13 mouse cellular contexts compared by ENCODE assay signal in the genomic region with DNA sequence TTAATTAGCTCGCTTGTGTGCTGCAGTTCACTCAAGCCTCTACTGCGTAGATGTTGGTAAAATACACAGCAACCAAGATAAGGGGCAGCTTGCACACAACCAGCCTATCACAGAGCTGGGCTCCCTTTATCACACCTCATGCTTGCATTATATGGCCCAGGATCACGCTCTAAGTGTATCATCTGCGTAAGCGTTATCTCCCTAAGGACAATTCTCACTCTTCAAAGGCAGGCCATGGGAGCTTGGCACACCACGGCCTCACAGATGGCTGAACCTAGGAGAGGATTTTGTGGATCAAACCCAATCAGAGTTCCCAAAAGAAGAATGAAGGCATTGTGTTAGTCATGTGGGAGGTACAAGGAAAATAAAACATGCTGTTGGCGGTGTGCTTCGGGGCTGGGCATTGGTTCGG. TPM values are rescaled to one million over a fixed set of nuclear protein-coding genes. Genes with fewer than 3 reads are reported as not detected.
DNase-seq lines count a peak whose midpoint lies in the region; ATAC-seq and TF ChIP-seq lines count a peak whose summit lies in the region.
"Had no signal": no experiment of that assay in that cellular context is flagged by ENCODE, and none has a peak within 500 bp of the region (broad histone marks: within the 10 kb centered on the region; RNA-seq: fewer than 3 reads in every experiment).

No protein-coding gene starts in this region.

- no peak overlapping the region for H3K4me2 ChIP-seq in liver, embryonic 16.5 days (ENCODE audit: low read depth, low read length)
- H3K4me2 ChIP-seq: forebrain, embryonic 13.5 days had no signal

- H3K27me3 ChIP-seq in G1E (ENCODE audit: insufficient read depth, low read length): no peaks in the 10 kb centered on the region
- H3K27me3 ChIP-seq in liver, embryonic 16.5 days (ENCODE audit: control insufficient read depth, insufficient read depth, low read depth, low read length): no peaks in the 10 kb centered on the region
- H3K27me3 ChIP-seq: forebrain, embryonic 13.5 days had no signal

- peaks cover 82% of the 10 kb centered on the region for H3K4me1 ChIP-seq in G1E (ENCODE audit: insufficient read depth, low read depth, low read length)
- H3K4me1 ChIP-seq in liver, embryonic 16.5 days (ENCODE audit: control insufficient read depth, low read depth, low read length): peaks cover 13% of the 10 kb centered on the region
- H3K4me1 ChIP-seq: forebrain, embryonic 13.5 days had no signal

- no peaks in the 10 kb centered on the region for H3K9me3 ChIP-seq in G1E (replicated peaks)
- no peaks in the 10 kb centered on the region for H3K9me3 ChIP-seq in liver, embryonic 16.5 days (replicated peaks; ENCODE audit: control insufficient read depth, low read length)
- H3K9me3 ChIP-seq: embryonic facial prominence, embryonic 10.5 days; forebrain, embryonic 13.5 days had no signal

- H3K27ac ChIP-seq in gastrocnemius, adult 2 months: peak overlapping the region; percentile 97
- H3K27ac ChIP-seq in liver, embryonic 16.5 days (ENCODE audit: low read length): no peak overlapping the region
- H3K27ac ChIP-seq: embryonic facial prominence, embryonic 10.5 days; forebrain, embryonic 13.5 days had no signal

- TF ChIP-seq CTCF in gastrocnemius, adult 2 months (IDR thresholded peaks at IDR 0.05): no peak
- no peak for TF ChIP-seq CTCF in G1E (IDR thresholded peaks at IDR 0.05; ENCODE audit: low read depth, low read length)

- ATAC-seq in G1E (ENCODE audit: extremely low read depth, insufficient number of reproducible peaks, low FRiP score, poor library complexity, severe bottlenecking): peak; percentile 52
- peak; percentile 44 for ATAC-seq in liver, embryonic 16.5 days (ENCODE audit: low read depth)
- ATAC-seq: forebrain, embryonic 13.5 days had no signal

- peak; percentile 39 for DNase-seq in gastrocnemius, adult 2 months
- no peak for DNase-seq in gastrocnemius, postnatal 25 days
- DNase-seq in G1E (ENCODE audit: low spot score) (peak; percentile 43), MN1 (ENCODE audit: low spot score) (no peak)
- peak; percentile 51 to 62 for DNase-seq in cerebellum, postnatal 14 days
- no peak for DNase-seq in ovary, adult 18-20 months (ENCODE audit: low spot score)
- DNase-seq in left cerebral cortex, postnatal 10 days (ENCODE audit: extremely low spot score in 1 of 2, low spot score in 2 of 2): no peak
- DNase-seq: lung, postnatal 14 days; right cerebral cortex, postnatal 4 days; thymus, adult 18-20 months had no signal

- H3K4me3 ChIP-seq in gastrocnemius, adult 2 months: peak overlapping the region; percentile 30
- H3K4me3 ChIP-seq in G1E (ENCODE audit: low read depth, low read length): no peak overlapping the region
- H3K4me3 ChIP-seq in liver, embryonic 16.5 days (ENCODE audit: low read depth, low read length): no peak overlapping the region
- H3K4me3 ChIP-seq: embryonic facial prominence, embryonic 10.5 days; forebrain, embryonic 13.5 days had no signal

- peaks cover 94% of the 10 kb centered on the region for H3K36me3 ChIP-seq in G1E (replicated peaks)
- no peaks in the 10 kb centered on the region for H3K36me3 ChIP-seq in liver, embryonic 16.5 days (ENCODE audit: control insufficient read depth, insufficient read depth)

- intact Hi-C loops in gastrocnemius, adult 2 months (cut with DNase I): no loop called here
- intact Hi-C loops in left cerebral cortex, postnatal 10 days (cut with DNase I): no loop called here

- H3K9ac ChIP-seq in liver, embryonic 16.5 days (ENCODE audit: low read depth, low read length): no peak overlapping the region
- H3K9ac ChIP-seq: forebrain, embryonic 13.5 days had no signal

- WGBS in liver, embryonic 16.5 days (ENCODE audit: insufficient replicate concordance): 43% methylated on average over 9 of the region's 9 CpGs

RNA-seq across cellular contexts. Expression of a gene that starts 17.4 kb away (rescaled TPM):
- total RNA-seq in gastrocnemius, adult 2 months (2021): 100 to 1,000 TPM; 243 to 313 TPM
- total RNA-seq in gastrocnemius, postnatal 25 days (2021): 100 to 1,000 TPM; 192 to 236 TPM
- 42.9 and 52.4 TPM in 2 replicates for total RNA-seq in G1E (2014; fragmentation: Nextera tagmentation)
- total RNA-seq in G1E (2017): 73.8 and 90.2 TPM in 2 replicates
- polyA plus RNA-seq in G1E (2012): 6.6 and 8.2 TPM in 2 replicates
- polyA plus RNA-seq in liver, embryonic 16.5 days (2015; fragmentation: Nextera tagmentation; extraction: Ambion mirVana): 5.0 and 6.4 TPM in 2 replicates
- 1 to 10 TPM; 3.6 to 4.5 TPM for total RNA-seq in left cerebral cortex, postnatal 10 days (2021)

RNA-seq across cellular contexts. Expression of a gene that starts 51.6 kb away (rescaled TPM):
- total RNA-seq in gastrocnemius, adult 2 months (2021): 10 to 100 TPM; 16.7 to 18.4 TPM
- 10 to 100 TPM; 17.2 to 19.3 TPM for total RNA-seq in gastrocnemius, postnatal 25 days (2021)
- total RNA-seq in G1E (2014; fragmentation: Nextera tagmentation) (32.3 and 35.0 TPM in 2 replicates), G1E (2017) (81.1 and 87.9 TPM in 2 replicates)
- polyA plus RNA-seq in G1E (2012): 58.8 and 76.8 TPM in 2 replicates
- polyA plus RNA-seq in liver, embryonic 16.5 days (2015; fragmentation: Nextera tagmentation; extraction: Ambion mirVana): 41.3 and 46.6 TPM in 2 replicates
- 10 to 100 TPM; 47.6 to 53.1 TPM for total RNA-seq in left cerebral cortex, postnatal 10 days (2021)

Comparison
In these comparisons a context has a peak if more than half of its experiments do, and no peak if none do; other contexts are left out.
1. DNase-seq: peak in gastrocnemius, adult 2 months (single experiment), G1E (single experiment) and cerebellum, postnatal 14 days (2 of 2); none in gastrocnemius, postnatal 25 days (single experiment), MN1 (single experiment), ovary, adult 18-20 months (single experiment) and left cerebral cortex, postnatal 10 days (0 of 2).
2. RNA of a gene that starts 17.4 kb away (total RNA-seq): 243 to 313 TPM in gastrocnemius, adult 2 months, 192 to 236 TPM in gastrocnemius, postnatal 25 days and 42.9 to 90.2 TPM in G1E; 3.6 to 4.5 TPM in left cerebral cortex, postnatal 10 days; every median in the first group is over 4 times any median in the second.